Mouse (Mus musculus) lung, postnatal 0 days (tissue): ENCODE data around the gene Ranbp3l.

Source experiments
- CTCF ChIP-seq: IDR thresholded peaks from 2 replicates; pipeline ENCODE4 v1.5.1; 2016; ENCODE audit warnings: antibody characterized with exemption, mild to moderate bottlenecking
- EP300 ChIP-seq: IDR thresholded peaks from 2 replicates; pipeline ENCODE4 v1.6.1; 2016; ENCODE audit warnings: antibody characterized with exemption, mild to moderate bottlenecking, control low read depth

- TF ChIP-seq EP300 (no peak), CTCF (no peak)
Observed at GRCm38 (mm10) chr15:9100446-9101077, 132.8 kb downstream of the Ranbp3l start.
